Mouse (Mus musculus): Measurements from ENCODE around the gene Rhbdf2.

The Rhbdf2 gene

GRCm38 (mm10) chr11:116659027-116659621, 32.3 kb upstream of the Rhbdf2 start:
- DNase-seq (ENCODE audit: low read depth in 2 of 2, low spot score in 2 of 2): no peak

GRCm38 (mm10) chr11:116658238-116658637, 31.4 kb upstream of the Rhbdf2 start:
- DNase-seq (ENCODE audit: low read depth in 2 of 2, low spot score in 2 of 2): no peak

GRCm38 (mm10) chr11:116657311-116658223, 30.7 kb upstream of the Rhbdf2 start:
- no peak for DNase-seq (ENCODE audit: low read depth in 2 of 2, low spot score in 2 of 2)

- no peak for DNase-seq (ENCODE audit: low read depth in 2 of 2, low spot score in 2 of 2)
These were observed 29.8 kb upstream of the Rhbdf2 start for GRCm38 (mm10) chr11:116656348-116657191.

GRCm38 (mm10) chr11:116654255-116654821, 27.5 kb upstream of the Rhbdf2 start, which contains the start of gene Cygb:
Gene Cygb, minus strand, starts transcription at chr11:116654313.
- DNase-seq (ENCODE audit: low read depth in 2 of 2, low spot score in 2 of 2): no peak

GRCm38 (mm10) chr11:116653709-116654221, 26.9 kb upstream of the Rhbdf2 start:
- DNase-seq (ENCODE audit: low read depth in 2 of 2, low spot score in 2 of 2): no peak

GRCm38 (mm10) chr11:116653234-116653633, 26.4 kb upstream of the Rhbdf2 start, which contains the start of gene Prcd:
Gene Prcd, plus strand, starts transcription at chr11:116653534.
- no peak for DNase-seq (ENCODE audit: low read depth in 2 of 2, low spot score in 2 of 2)

- no peak for DNase-seq (ENCODE audit: low read depth in 2 of 2, low spot score in 2 of 2)
These were observed 25.7 kb upstream of the Rhbdf2 start for GRCm38 (mm10) chr11:116652330-116653098.

GRCm38 (mm10) chr11:116651339-116651738, 24.5 kb upstream of the Rhbdf2 start:
- no peak for DNase-seq (ENCODE audit: low read depth in 2 of 2, low spot score in 2 of 2)

- DNase-seq (ENCODE audit: low read depth in 2 of 2, low spot score in 2 of 2): no peak
These were observed 24.0 kb upstream of the Rhbdf2 start for GRCm38 (mm10) chr11:116650811-116651210.

- no peak for DNase-seq (ENCODE audit: low read depth in 2 of 2, low spot score in 2 of 2)
These were observed 23.0 kb upstream of the Rhbdf2 start for GRCm38 (mm10) chr11:116649711-116650337.

- DNase-seq (ENCODE audit: low read depth in 2 of 2, low spot score in 2 of 2): no peak
These were observed 22.2 kb upstream of the Rhbdf2 start for GRCm38 (mm10) chr11:116648976-116649375.

- no peak for DNase-seq (ENCODE audit: low read depth in 2 of 2, low spot score in 2 of 2)
These were observed 21.5 kb upstream of the Rhbdf2 start for GRCm38 (mm10) chr11:116648213-116648921.

- no peak for DNase-seq (ENCODE audit: low read depth in 2 of 2, low spot score in 2 of 2)
These were observed 20.6 kb upstream of the Rhbdf2 start for GRCm38 (mm10) chr11:116647340-116647991.

GRCm38 (mm10) chr11:116646771-116647170, 20.0 kb upstream of the Rhbdf2 start:
- no peak for DNase-seq (ENCODE audit: low read depth in 2 of 2, low spot score in 2 of 2)

- no peak for DNase-seq (ENCODE audit: low read depth in 2 of 2, low spot score in 2 of 2)
These were observed 19.3 kb upstream of the Rhbdf2 start for GRCm38 (mm10) chr11:116646136-116646535.

GRCm38 (mm10) chr11:116645446-116646110, 18.8 kb upstream of the Rhbdf2 start:
- no peak for DNase-seq (ENCODE audit: low read depth in 2 of 2, low spot score in 2 of 2)
